Mouse (Mus musculus): ENCODE results near the gene Cyth1. TPM values are rescaled to one million over a fixed set of nuclear protein-coding genes. Genes with fewer than 3 reads are reported as not detected.

The Cyth1 gene
- polyA plus RNA-seq, 1 experiment from 2014 or later = 30.0 TPM

DNA sequence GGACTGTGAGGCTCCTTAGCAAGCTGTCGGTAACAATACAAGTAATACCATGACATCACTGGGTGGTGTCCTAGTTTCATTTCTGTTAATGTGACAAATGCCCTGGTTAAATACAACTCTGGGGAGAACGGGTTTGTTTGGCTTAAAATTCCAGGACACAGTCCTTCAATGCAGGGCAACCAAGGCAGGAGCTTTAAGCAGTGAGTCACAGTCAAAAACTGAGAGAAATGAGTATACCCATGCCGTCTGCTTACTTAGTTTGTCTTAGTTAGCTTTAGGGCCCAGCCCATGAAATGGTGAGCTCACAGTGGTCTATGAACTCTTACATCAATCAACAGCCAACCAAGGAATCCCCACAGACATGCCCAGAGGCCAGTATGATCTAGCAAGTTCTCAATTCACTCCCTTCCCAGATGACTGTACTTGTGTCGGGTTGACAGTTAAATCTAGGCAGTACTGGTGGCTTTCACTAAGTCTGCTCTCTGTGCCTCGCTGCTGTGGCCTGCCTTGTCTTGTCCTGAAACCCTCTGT, 32.4 kb downstream of the Cyth1 start:
- 78% methylated on average over 5 of the region's 5 CpGs for WGBS
- Histone ChIP-seq H3K4me1 (peaks cover 17% of the 10 kb centered on the region), H3K4me2 (replicated peaks) (no peak overlapping the region), H3K4me3 (no peak overlapping the region), H3K27me3 (replicated peaks) (no peaks in the 10 kb centered on the region), H3K9me3 (no peaks in the 10 kb centered on the region), H3K36me3 (no peaks in the 10 kb centered on the region), H3K27ac (no peak overlapping the region), H3K9ac (no peak overlapping the region)
- no peak for ATAC-seq (ENCODE audit: low FRiP score, low read depth)

DNA sequence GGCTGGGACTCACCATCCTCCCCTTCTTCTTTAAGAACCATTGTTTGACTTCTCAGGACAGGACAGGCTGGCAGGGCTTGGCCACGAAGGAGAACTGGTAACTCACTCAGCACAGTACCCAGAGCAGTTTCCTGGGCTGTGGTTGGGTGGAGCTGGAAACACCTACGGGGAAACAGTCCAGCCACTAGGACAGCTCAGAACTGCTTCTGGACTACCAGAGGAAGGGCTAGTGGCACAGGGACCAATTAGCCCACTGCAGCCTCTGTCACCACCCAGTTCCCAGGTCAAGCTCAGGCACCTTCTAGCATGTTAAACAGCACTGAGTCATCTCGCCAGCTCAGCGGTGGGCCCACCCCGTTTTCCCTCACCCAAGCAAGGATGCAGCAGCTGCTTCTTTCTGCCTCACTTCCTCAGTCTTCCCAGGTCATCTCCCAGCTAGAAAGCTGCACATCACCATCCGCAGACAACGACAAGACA, 35.7 kb downstream of the Cyth1 start:
- Histone ChIP-seq H3K9me3 (no peaks in the 10 kb centered on the region), H3K9ac (no peak overlapping the region), H3K4me2 (replicated peaks) (no peak overlapping the region), H3K4me3 (no peak overlapping the region), H3K4me1 (peaks cover 42% of the 10 kb centered on the region), H3K36me3 (no peaks in the 10 kb centered on the region), H3K27ac (no peak overlapping the region), H3K27me3 (replicated peaks) (no peaks in the 10 kb centered on the region)
- no peak for ATAC-seq (ENCODE audit: low FRiP score, low read depth)
- 73% methylated on average over 7 of the region's 7 CpGs for WGBS

DNA sequence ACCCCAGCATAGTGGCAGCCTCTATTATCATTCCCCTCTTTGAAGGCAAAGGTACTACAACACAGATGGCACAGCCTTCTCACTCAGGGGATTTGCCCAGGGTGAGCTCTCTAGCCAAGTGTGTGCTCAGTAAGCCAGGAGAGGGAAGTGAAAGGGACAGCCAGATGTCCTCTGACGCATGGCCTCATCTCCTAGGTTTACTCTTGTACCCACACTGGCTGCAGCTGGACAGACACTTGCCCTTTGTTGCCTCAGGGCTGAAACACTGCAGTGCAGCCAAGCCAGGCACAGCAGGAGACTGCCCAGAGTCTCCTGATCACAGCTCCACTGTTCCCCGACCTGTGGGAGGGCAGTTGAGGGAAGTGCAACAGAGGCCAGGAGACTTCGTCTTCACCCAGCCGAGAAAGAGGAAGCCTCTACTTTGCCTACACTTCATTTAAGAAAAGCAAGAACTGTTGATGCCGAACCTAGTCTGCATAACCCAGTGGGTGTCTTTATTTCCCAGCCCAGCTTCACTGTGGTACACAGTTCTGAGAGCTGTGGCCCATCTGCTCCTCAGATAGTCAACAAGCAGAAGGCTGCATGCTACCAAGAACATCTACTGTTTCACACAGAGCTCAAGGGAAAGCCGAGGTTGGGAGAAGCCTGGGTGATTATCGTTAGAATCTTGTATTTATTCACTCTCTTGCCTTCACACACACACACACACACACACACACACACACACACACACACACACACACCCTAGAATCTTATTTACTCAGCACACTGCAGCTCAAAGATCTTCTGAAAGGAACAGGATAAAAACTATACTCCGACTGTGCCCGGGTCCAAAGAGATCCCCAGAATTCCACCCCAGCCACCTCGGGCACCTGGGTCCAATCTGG, 36.4 kb downstream of the Cyth1 start:
- no peak overlapping the region for H3K4me3 ChIP-seq
- no peaks in the 10 kb centered on the region for H3K9me3 ChIP-seq
- no peaks in the 10 kb centered on the region for H3K27me3 ChIP-seq (replicated peaks)
- no peaks in the 10 kb centered on the region for H3K36me3 ChIP-seq
- WGBS = 47% methylated on average over 10 of the region's 10 CpGs
- no peak overlapping the region for H3K4me2 ChIP-seq (replicated peaks)
- no peak for ATAC-seq (ENCODE audit: low FRiP score, low read depth)
- peaks cover 42% of the 10 kb centered on the region for H3K4me1 ChIP-seq
- H3K9ac ChIP-seq = no peak overlapping the region
- H3K27ac ChIP-seq = no peak overlapping the region

DNA sequence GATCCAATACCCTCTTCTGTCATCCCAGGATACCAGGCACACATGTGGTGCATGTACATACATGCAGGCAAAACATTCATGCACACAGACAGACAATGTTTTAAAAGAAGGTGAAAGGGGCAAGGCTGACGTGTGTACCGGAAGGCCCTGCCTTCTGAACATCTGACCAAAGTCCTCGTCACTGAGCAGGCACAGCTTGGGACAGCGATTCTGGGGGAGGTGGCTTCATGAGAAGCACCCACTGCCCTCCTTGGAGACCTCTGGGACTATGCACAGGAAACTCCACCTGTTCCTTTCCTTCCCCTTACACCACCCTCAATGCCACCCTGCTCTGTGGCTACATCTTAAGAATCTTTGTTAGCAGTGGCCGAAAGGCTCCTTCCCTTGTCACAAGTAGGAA, 37.4 kb downstream of the Cyth1 start:
- Histone ChIP-seq H3K9me3 (no peaks in the 10 kb centered on the region), H3K36me3 (no peaks in the 10 kb centered on the region), H3K27ac (no peak overlapping the region), H3K4me2 (replicated peaks) (no peak overlapping the region), H3K4me3 (no peak overlapping the region), H3K27me3 (replicated peaks) (no peaks in the 10 kb centered on the region), H3K9ac (no peak overlapping the region), H3K4me1 (peaks cover 43% of the 10 kb centered on the region)
- 86% methylated on average over 5 of the region's 5 CpGs for WGBS
- ATAC-seq (ENCODE audit: low FRiP score, low read depth) = no peak

DNA sequence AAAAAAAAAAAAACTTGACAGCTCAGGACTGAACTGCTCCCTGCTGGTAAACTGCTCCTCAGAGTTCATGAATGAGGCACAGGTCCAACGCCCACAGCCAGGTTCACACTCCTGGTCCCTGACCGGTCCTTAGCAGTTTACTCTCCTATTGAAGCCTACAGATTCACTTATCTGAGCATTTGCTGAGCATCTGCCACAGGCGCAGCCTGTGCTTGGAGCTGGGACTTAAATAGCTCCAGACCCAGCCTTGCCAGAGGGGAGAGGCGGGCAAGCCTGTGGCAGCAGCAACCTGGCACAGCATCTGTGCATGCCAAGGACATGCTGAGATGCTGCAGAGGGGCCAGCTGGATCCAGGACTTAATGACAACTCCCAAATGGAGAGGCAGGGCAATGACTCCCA, 38.3 kb downstream of the Cyth1 start:
- no peaks in the 10 kb centered on the region for H3K36me3 ChIP-seq
- no peak for ATAC-seq (ENCODE audit: low FRiP score, low read depth)
- H3K27ac ChIP-seq = no peak overlapping the region
- no peaks in the 10 kb centered on the region for H3K27me3 ChIP-seq (replicated peaks)
- H3K9me3 ChIP-seq = no peaks in the 10 kb centered on the region
- no peak overlapping the region for H3K4me3 ChIP-seq
- no peak overlapping the region for H3K4me2 ChIP-seq (replicated peaks)
- H3K9ac ChIP-seq = no peak overlapping the region
- H3K4me1 ChIP-seq = peaks cover 48% of the 10 kb centered on the region
- 84% methylated on average over 4 of the region's 4 CpGs for WGBS

DNA sequence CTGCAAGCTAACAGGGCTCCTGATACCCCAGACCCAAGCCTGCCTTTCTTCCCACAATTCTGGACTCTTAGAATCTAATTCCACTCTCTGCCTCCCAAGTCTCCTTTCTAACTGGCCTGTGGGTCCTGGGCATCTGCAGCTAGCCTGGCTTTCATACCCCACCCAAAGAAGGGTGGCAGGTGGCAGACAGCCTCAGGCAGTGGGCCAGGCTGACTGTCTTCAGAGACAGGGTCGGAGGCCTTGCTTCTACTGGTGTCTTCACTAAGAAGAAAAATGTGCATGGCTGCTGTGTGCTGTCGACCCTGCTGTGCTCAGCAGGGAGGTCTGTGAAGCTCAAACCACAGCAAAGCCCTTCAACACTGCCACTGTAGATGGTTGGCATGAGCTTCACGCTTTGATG, 39.0 kb downstream of the Cyth1 start:
- Histone ChIP-seq H3K36me3 (no peaks in the 10 kb centered on the region), H3K4me1 (peaks cover 48% of the 10 kb centered on the region), H3K27ac (peak overlapping the region; percentile 27; the same call in 1 of the 2 replicates), H3K9me3 (no peaks in the 10 kb centered on the region), H3K9ac (no peak overlapping the region), H3K27me3 (replicated peaks) (no peaks in the 10 kb centered on the region), H3K4me2 (replicated peaks) (no peak overlapping the region), H3K4me3 (no peak overlapping the region)
- WGBS = 49% methylated on average over 3 of the region's 3 CpGs
- no peak for ATAC-seq (ENCODE audit: low FRiP score, low read depth)

DNA sequence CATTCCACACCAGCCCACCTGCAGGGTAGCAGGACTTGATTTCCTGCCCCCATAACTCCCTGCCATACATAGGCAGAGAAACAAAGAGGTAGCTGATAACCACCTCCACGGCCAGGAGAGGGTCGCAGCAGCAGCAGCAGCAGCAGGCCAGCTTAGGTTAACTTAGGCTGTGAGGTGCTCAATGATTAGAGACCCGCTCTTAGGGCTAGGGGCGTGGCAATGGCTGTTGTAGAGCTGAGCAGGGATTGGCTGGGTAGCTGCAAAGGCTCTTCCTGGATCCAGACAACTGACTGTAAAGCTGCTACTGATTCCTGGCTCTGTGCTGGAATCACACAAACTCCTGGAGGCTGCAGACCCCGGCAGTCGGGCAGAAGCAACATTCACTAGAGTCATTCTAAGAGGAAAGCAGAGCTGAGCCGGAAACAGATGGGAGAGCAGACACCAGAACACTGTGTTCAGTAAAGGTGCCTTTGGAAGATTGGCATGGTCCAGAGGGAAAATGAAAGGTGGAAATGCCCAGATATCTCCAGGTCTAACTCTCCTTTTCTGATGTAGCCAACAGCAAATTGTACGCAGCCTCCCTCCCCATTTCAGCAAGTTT, 39.6 kb downstream of the Cyth1 start:
- no peak overlapping the region for H3K4me3 ChIP-seq
- H3K36me3 ChIP-seq = no peaks in the 10 kb centered on the region
- H3K4me1 ChIP-seq = peaks cover 49% of the 10 kb centered on the region
- 22% methylated on average over 8 of the region's 8 CpGs for WGBS
- peak overlapping the region; percentile 27; the same call in 1 of the 2 replicates for H3K27ac ChIP-seq
- H3K27me3 ChIP-seq (replicated peaks) = no peaks in the 10 kb centered on the region
- H3K9me3 ChIP-seq = no peaks in the 10 kb centered on the region
- no peak overlapping the region for H3K4me2 ChIP-seq (replicated peaks)
- ATAC-seq (ENCODE audit: low FRiP score, low read depth) = no peak
- H3K9ac ChIP-seq = 0 out of 2 replicates have a peak overlapping the region, but pooled peaks have one; percentile 13

DNA sequence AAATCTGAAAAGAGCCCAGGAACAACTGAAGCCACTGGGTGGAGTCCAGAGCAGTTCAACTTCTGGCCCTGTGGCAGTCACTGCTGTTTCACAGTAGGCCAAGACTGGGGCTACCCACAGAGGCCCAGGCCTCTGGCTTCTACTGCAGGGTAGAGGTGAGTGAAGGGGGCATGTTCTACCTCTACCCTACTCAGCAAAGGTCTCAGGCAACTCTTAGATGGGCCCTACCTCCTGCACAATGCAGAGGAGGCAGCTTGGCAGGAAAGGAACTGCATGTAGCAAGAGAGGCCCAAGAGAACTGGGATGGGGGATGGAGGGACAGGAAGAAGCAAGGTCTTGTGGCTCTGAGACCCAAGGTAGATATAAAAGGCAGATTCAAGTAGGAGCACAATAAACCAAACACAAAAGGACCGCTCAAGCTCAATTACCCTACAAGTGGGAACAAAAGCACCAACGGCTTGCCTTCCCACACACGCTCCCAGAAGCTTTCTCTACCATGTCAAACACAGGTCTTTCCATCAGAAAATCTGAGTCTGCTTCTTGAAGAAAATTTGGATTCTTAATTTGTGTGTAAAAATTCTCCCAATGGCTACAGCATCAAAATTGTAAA, 40.9 kb downstream of the Cyth1 start:
- Histone ChIP-seq H3K27ac (no peak overlapping the region), H3K4me3 (no peak overlapping the region), H3K9me3 (no peaks in the 10 kb centered on the region), H3K4me1 (peaks cover 58% of the 10 kb centered on the region), H3K9ac (no peak overlapping the region), H3K4me2 (replicated peaks) (no peak overlapping the region), H3K27me3 (replicated peaks) (no peaks in the 10 kb centered on the region), H3K36me3 (no peaks in the 10 kb centered on the region)
- ATAC-seq (ENCODE audit: low FRiP score, low read depth) = no peak
- 24% methylated on average over 3 of the region's 3 CpGs for WGBS

DNA sequence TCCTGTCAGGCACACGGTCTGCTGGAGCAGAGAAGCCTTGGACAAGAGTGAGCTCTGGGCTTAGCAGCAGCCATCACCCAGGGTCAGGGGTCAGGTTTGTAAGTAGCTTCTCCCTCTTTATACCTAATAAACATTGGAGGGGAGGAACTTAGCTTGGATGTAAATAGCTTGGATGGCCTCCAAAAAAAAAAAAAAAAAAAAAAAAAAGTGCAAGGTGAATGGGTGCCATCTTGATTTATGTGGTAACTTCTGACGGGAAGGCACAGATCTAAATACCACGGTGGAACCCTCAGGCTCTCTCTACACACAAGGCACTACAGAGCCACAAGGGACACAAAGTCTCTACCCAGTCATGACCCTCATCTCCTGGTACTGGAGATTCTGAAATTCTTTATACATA, 42.1 kb downstream of the Cyth1 start:
- Histone ChIP-seq H3K27ac (no peak overlapping the region), H3K4me3 (no peak overlapping the region), H3K4me2 (replicated peaks) (no peak overlapping the region), H3K36me3 (no peaks in the 10 kb centered on the region), H3K9ac (no peak overlapping the region), H3K9me3 (no peaks in the 10 kb centered on the region), H3K4me1 (peaks cover 58% of the 10 kb centered on the region), H3K27me3 (replicated peaks) (no peaks in the 10 kb centered on the region)
- 33% methylated on average over 3 of the region's 3 CpGs for WGBS
- no peak for ATAC-seq (ENCODE audit: low FRiP score, low read depth)

DNA sequence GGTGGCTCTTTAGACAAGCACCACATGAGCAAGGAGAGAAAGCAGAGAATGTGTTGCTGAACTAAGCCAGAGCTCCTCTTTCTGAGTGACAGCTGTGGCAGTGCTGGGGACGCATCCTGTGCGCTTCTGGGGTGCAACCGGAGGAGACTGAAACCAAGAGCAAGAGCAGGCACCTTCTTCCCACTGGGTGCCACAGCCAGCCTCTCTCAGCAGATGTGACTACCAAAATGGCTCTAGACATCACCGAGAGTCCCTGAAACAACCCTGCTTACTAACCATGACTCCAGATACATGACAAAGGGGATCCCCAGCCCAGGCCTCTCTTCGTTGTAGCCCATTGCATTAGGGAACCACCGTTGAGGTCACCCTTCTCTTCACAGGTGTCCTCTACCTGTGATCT, 44.9 kb downstream of the Cyth1 start:
- H3K4me3 ChIP-seq = no peak overlapping the region
- no peaks in the 10 kb centered on the region for H3K27me3 ChIP-seq (replicated peaks)
- H3K36me3 ChIP-seq = no peaks in the 10 kb centered on the region
- peaks cover 65% of the 10 kb centered on the region for H3K4me1 ChIP-seq
- 90% methylated on average over 6 of the region's 6 CpGs for WGBS
- H3K27ac ChIP-seq = no peak overlapping the region
- H3K4me2 ChIP-seq (replicated peaks) = peak overlapping the region; percentile 68; the same call in 1 of the 2 replicates
- 0 out of 2 replicates have a peak overlapping the region, but pooled peaks have one; percentile 86 for H3K9ac ChIP-seq
- H3K9me3 ChIP-seq = no peaks in the 10 kb centered on the region
- ATAC-seq (ENCODE audit: low FRiP score, low read depth) = no peak

DNA sequence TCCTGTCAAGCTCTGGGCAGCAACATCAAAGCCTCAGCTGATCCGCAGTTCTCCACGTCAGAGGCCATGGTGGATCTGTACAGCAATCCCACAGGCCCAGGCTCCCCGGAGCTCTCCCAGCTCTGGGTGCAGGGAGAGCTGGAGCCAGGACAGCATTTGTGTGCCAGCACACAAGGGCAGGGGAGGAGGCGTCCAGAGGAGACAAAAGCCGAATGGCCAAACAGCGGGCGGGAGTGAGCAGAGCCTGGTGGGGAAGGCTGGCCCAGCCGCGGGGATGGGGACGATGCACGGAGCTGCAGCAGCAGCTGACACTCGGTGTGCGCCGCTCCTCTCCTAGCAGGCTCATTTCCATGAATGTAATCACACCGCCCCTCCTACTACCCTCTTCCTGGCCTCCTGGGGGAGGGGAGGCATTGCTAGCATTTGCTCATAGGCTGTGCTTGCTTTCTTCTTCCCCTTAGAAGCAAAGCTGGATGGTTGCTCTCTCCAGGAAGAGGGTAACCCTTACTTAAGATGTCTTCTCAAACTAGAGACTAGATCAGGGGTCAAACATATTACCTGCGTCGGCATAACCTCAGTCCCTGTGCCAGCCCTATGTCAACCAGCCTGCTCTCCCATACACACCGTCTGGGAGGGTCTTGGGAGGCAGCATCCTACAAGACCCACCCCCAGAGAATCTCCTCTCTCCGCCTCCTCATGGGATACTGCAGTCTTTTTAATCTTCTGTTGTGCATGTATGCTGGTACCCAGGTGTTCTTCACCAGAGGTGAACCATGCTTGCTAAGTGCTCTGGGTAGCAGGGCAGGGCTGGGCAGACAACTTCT, 45.8 kb downstream of the Cyth1 start:
- H3K9ac ChIP-seq = peak overlapping the region; percentile 86
- ATAC-seq (ENCODE audit: low FRiP score, low read depth) = peak; percentile 92
- peaks cover 67% of the 10 kb centered on the region for H3K4me1 ChIP-seq
- H3K36me3 ChIP-seq = no peaks in the 10 kb centered on the region
- H3K4me2 ChIP-seq (replicated peaks) = peak overlapping the region; percentile 68
- no peaks in the 10 kb centered on the region for H3K27me3 ChIP-seq (replicated peaks)
- H3K9me3 ChIP-seq = no peaks in the 10 kb centered on the region
- H3K27ac ChIP-seq = peak overlapping the region; percentile 83
- peak overlapping the region; percentile 44 for H3K4me3 ChIP-seq
- 3% methylated on average over 19 of the region's 19 CpGs for WGBS
